ENCODE assay signal across 9 mouse cellular contexts in genomic region chr9:58535447-58536134, GRCm38 (mm10). TPM values are rescaled to one million over a fixed set of nuclear protein-coding genes. Genes with fewer than 3 reads are reported as not detected.
DNase-seq lines count a peak whose midpoint lies in the region; ATAC-seq and TF ChIP-seq lines count a peak whose summit lies in the region.
"Had no signal": no experiment of that assay in that cellular context is flagged by ENCODE, and none has a peak within 500 bp of the region (broad histone marks: within the 10 kb centered on the region; RNA-seq: fewer than 3 reads in every experiment).

No protein-coding gene starts in this region.

- H3K4me3 ChIP-seq in kidney, embryonic 15.5 days (replicated peaks) = no peak overlapping the region
- no peak overlapping the region for H3K4me3 ChIP-seq in E14TG2a.4 (replicated peaks; ENCODE audit: low read length)
- no peak overlapping the region for H3K4me3 ChIP-seq in hindbrain, embryonic 13.5 days
- no peak overlapping the region for H3K4me3 ChIP-seq in midbrain, embryonic 15.5 days
- H3K4me3 ChIP-seq: liver, embryonic 15.5 days had no signal

- no peak overlapping the region for H3K4me2 ChIP-seq in kidney, embryonic 15.5 days
- no peak overlapping the region for H3K4me2 ChIP-seq in hindbrain, embryonic 13.5 days
- H3K4me2 ChIP-seq in midbrain, embryonic 15.5 days = no peak overlapping the region
- H3K4me2 ChIP-seq: liver, embryonic 15.5 days had no signal

- WGBS in kidney, embryonic 15.5 days = 81% methylated on average over 20 of the region's 20 CpGs
- WGBS in hindbrain, embryonic 13.5 days = 78% methylated on average over 20 of the region's 20 CpGs
- WGBS in midbrain, embryonic 15.5 days = 76% methylated on average over 20 of the region's 20 CpGs

- no peak overlapping the region for H3K27ac ChIP-seq in kidney, embryonic 15.5 days
- H3K27ac ChIP-seq in hindbrain, embryonic 13.5 days = no peak overlapping the region
- H3K27ac ChIP-seq in midbrain, embryonic 15.5 days = no peak overlapping the region
- H3K27ac ChIP-seq: liver, embryonic 15.5 days had no signal

- peak; percentile 38 for TF ChIP-seq CTCF in E14TG2a.4 (conservative IDR thresholded peaks at IDR 0.05; ENCODE audit: low read length)

- DNase-seq in kidney, adult 9 months = no peak
- DNase-seq in cerebellum, postnatal 14 days = peak; percentile 61 to 62
- peak; percentile 75 for DNase-seq in thymus, postnatal 4 days
- no peak for DNase-seq in left cerebral cortex, postnatal 36 days (ENCODE audit: low spot score in 2 of 2)

- ATAC-seq in kidney, embryonic 15.5 days (replicated peaks; ENCODE audit: low FRiP score) = 0 out of 2 replicates have a peak, but pooled peaks have one; percentile 25
- 0 out of 2 replicates have a peak, but pooled peaks have one; percentile 31 for ATAC-seq in hindbrain, embryonic 13.5 days (ENCODE audit: low FRiP score)
- peak; percentile 68 for ATAC-seq in midbrain, embryonic 15.5 days (replicated peaks)

- intact Hi-C loops in left cerebral cortex, postnatal 36 days (cut with DNase I) = loop anchor here (1.0 to 5.0 kb wide), 2 partner anchors 205 to 337 kb away; no protein-coding TSS in a partner anchor

- no peak overlapping the region for H3K9ac ChIP-seq in kidney, embryonic 15.5 days
- H3K9ac ChIP-seq in hindbrain, embryonic 13.5 days = no peak overlapping the region
- H3K9ac ChIP-seq in midbrain, embryonic 15.5 days = no peak overlapping the region
- H3K9ac ChIP-seq: liver, embryonic 15.5 days had no signal

- no peaks in the 10 kb centered on the region for H3K27me3 ChIP-seq in kidney, embryonic 15.5 days
- H3K27me3 ChIP-seq in E14TG2a.4 (ENCODE audit: insufficient read depth, low read length) = no peaks in the 10 kb centered on the region
- no peaks in the 10 kb centered on the region for H3K27me3 ChIP-seq in hindbrain, embryonic 13.5 days
- no peaks in the 10 kb centered on the region for H3K27me3 ChIP-seq in midbrain, embryonic 15.5 days (replicated peaks)
- H3K27me3 ChIP-seq: liver, embryonic 15.5 days had no signal

- H3K4me1 ChIP-seq in kidney, embryonic 15.5 days = no peaks in the 10 kb centered on the region
- peaks cover 20% of the 10 kb centered on the region for H3K4me1 ChIP-seq in E14TG2a.4 (replicated peaks; ENCODE audit: low read depth, low read length)
- H3K4me1 ChIP-seq in hindbrain, embryonic 13.5 days (replicated peaks) = no peaks in the 10 kb centered on the region
- 0 out of 2 replicates have a peak, but pooled peaks cover 3% of the 10 kb centered on the region for H3K4me1 ChIP-seq in midbrain, embryonic 15.5 days

- no peaks in the 10 kb centered on the region for H3K9me3 ChIP-seq in kidney, embryonic 15.5 days (replicated peaks)
- no peaks in the 10 kb centered on the region for H3K9me3 ChIP-seq in E14TG2a.4 (ENCODE audit: low read length)
- no peaks in the 10 kb centered on the region for H3K9me3 ChIP-seq in hindbrain, embryonic 13.5 days
- no peaks in the 10 kb centered on the region for H3K9me3 ChIP-seq in midbrain, embryonic 15.5 days
- H3K9me3 ChIP-seq: liver, embryonic 15.5 days had no signal

- peaks cover 57% of the 10 kb centered on the region for H3K36me3 ChIP-seq in kidney, embryonic 15.5 days
- H3K36me3 ChIP-seq in E14TG2a.4 (ENCODE audit: insufficient read depth, low read length) = peaks cover 91% of the 10 kb centered on the region
- peaks cover 46% of the 10 kb centered on the region for H3K36me3 ChIP-seq in hindbrain, embryonic 13.5 days
- H3K36me3 ChIP-seq in midbrain, embryonic 15.5 days (replicated peaks) = peaks cover 16% of the 10 kb centered on the region; the same call in 1 of the 2 replicates
- H3K36me3 ChIP-seq: liver, embryonic 15.5 days had no signal

RNA-seq across cellular contexts. Expression of gene Cd276, which starts 19.6 kb away (rescaled TPM):
- polyA plus RNA-seq in kidney, embryonic 15.5 days (2015; fragmentation: Nextera tagmentation; extraction: Ambion mirVana) = 35.7 and 38.4 TPM in 2 replicates
- polyA plus RNA-seq in hindbrain, embryonic 13.5 days (2015; fragmentation: Nextera tagmentation; extraction: Ambion mirVana) = 34.1 and 34.4 TPM in 2 replicates
- 33.2 and 35.1 TPM in 2 replicates for polyA plus RNA-seq in midbrain, embryonic 15.5 days (2015; fragmentation: Nextera tagmentation; extraction: Ambion mirVana)
- 1 to 10 TPM; 8.7 to 8.8 TPM for total RNA-seq in left cerebral cortex, postnatal 36 days (2021)

RNA-seq across cellular contexts. Expression of gene Nptn, which starts 46.4 kb away (rescaled TPM):
- 124 and 136 TPM in 2 replicates for polyA plus RNA-seq in kidney, embryonic 15.5 days (2015; fragmentation: Nextera tagmentation; extraction: Ambion mirVana)
- polyA plus RNA-seq in hindbrain, embryonic 13.5 days (2015; fragmentation: Nextera tagmentation; extraction: Ambion mirVana) = 140 and 144 TPM in 2 replicates
- polyA plus RNA-seq in midbrain, embryonic 15.5 days (2015; fragmentation: Nextera tagmentation; extraction: Ambion mirVana) = 144 and 149 TPM in 2 replicates
- total RNA-seq in left cerebral cortex, postnatal 36 days (2021) = 1,000 to 10,000 TPM in 1 of 2 experiments, 100 to 1,000 TPM in 1; 963 to 1,027 TPM

RNA-seq across cellular contexts. Expression of gene Insyn1, which starts 47.2 kb away (rescaled TPM):
- polyA plus RNA-seq in kidney, embryonic 15.5 days (2015; fragmentation: Nextera tagmentation; extraction: Ambion mirVana) = 1.4 and 2.3 TPM in 2 replicates
- polyA plus RNA-seq in hindbrain, embryonic 13.5 days (2015; fragmentation: Nextera tagmentation; extraction: Ambion mirVana) = 5.0 and 6.8 TPM in 2 replicates
- polyA plus RNA-seq in midbrain, embryonic 15.5 days (2015; fragmentation: Nextera tagmentation; extraction: Ambion mirVana) = 10.9 and 14.2 TPM in 2 replicates
- total RNA-seq in left cerebral cortex, postnatal 36 days (2021) = 100 to 1,000 TPM; 218 to 232 TPM
- polyA plus RNA-seq: liver, embryonic 15.5 days had no signal

Comparison
In these comparisons a context has a peak if more than half of its experiments do, and no peak if none do; other contexts are left out.
1. DNase-seq: peak in cerebellum, postnatal 14 days (2 of 2) and thymus, postnatal 4 days (single experiment); none in kidney, adult 9 months (single experiment) and left cerebral cortex, postnatal 36 days (0 of 2).
2. Peak in every context shown above with its lines, with median percentiles within 50 percentile points of each other: ATAC-seq.